Mouse (Mus musculus) heart, postnatal 4 days (tissue): ENCODE measurements around the gene Lat. TPM values are rescaled to one million over a fixed set of nuclear protein-coding genes. Genes with fewer than 3 reads are reported as not detected.
A peak's percentile ranks its signal among the peaks of the same experiment; 100 is the strongest.
"Not testable (repeated sequence)": the region's sequence is repeated elsewhere in the genome, so short reads cannot be mapped to it uniquely, and the experiment has no call there.

Source experiments
- DNase-seq: peaks from one replicate; pipeline ENCODE4 v3.0.0; 2021
- microRNA-seq, 2 experiments: library from miRNA; unstranded; fragments of <30 nt; microRNA quantifications; one replicate each; pipeline ENCODE4 v1.2.0; 2021 to 2022
- total RNA-seq, 2 experiments: library from RNA; stranded (reverse); gene quantifications; 2 replicates each; pipeline ENCODE4 v1.2.3; 2021

Gene Lat
- total RNA-seq, 2 experiments from 2014 or later: 1.1 to 1.4 TPM

DNA sequence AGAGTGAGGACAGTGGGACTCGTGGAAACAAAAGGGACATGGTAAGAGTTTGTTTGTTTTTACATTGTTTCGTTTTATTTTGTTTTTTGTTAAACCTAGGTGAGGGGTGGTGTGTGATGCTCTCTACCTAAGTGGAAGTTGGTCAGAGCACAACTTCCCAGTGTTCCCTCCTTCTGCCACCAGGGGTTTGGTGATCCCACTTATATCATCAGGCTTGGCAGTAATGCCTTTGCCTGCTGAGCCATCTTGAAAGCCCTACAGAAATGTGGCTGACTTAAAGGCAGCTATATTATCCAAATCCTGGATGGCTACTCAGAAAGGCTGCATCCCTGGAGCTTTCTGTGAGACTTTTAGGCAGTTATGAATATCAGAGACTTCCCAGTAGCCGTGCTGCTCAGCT is 36.7 kb downstream of the Lat start:
- DNase-seq: no peak

GRCm38 (mm10) chr7:126330693-126331092 is 38.7 kb downstream of the Lat start:
- DNase-seq: no peak

DNA sequence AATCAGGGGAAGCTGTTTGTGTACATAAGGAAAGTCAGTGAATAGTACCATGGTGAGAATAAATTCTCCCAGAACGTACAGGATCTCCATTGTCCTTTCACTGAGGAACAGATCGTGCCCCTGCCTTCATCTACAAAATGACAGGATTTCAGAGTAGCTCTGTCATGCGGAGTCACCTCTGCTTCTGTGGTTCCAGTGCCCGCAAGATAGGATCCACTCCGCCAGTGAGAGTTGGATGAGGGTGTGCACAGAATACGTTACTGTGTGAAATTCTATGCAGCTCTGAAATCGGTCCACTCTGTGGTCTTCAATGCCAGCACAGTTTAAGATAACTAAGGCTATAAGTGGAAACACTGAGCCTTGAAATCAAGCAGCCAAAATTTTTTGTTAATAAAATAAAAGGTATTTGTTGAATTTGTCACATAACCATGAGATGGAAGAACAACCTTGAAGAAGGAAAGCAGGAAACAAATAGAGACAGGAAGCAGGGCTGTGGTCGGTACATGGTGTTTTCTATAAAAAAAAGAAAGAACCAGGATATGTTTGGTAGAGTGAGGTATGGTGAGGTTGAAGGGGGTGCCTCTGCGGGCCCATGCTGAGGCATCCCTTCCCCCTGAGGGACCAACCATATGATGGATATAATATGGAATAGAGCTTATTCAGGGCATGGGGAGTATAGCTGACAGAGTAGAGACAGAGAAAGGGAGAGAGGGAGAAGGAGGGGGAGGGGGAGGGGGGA is 39.3 kb downstream of the Lat start:
- no peak for DNase-seq

DNA sequence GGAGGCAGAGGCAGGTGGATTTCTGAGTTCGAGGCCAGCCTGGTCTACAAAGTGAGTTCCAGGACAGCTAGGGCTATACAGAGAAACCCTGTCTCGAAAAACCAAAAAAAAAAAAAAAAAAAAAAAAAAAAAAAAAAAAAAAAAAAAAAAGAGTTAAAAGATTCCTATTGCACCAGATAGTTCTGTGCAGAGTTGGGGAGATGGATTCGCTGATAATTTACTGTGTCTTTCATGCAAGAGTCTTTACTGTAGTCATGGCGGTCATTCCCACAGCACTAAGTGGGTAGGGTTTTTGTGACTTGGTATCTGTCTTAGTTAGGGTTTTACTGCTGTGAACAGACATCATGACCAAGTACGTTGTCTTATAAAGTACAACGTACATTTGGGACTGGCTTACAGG is 40.5 kb downstream of the Lat start:
- DNase-seq: not testable (repeated sequence)

DNA sequence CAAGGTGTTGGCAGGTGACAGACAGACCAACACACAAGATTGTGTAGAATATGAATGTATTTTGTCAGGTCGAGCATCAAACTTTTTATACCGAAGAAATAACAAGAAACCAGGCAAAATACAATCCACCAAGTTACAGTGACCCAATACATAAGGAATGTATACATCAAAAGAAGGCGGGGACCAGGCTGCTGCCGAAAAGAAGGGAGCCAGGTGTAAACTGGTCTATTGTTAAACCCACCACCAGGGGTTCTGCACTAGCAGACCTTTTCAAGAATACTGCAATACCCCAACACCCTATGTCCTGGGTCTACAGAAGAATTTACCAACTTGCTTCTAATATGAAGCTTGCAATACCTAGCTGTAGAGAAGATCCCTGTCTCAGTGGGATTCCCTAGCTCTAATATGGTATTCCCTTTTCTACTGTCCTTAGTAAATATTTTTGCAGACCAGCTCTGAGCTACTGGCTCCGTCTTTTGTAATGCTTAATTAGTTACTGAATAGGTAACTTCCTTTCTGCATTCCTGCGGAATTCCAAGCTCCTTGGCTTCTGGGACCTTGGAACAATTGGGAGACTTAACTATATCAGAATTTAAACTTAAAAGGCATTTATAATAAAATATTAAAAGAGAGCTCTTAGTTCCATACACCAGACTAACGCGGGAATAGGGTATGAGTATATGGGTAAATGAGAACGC is 43.6 kb downstream of the Lat start:
- DNase-seq: not testable (repeated sequence)

DNA sequence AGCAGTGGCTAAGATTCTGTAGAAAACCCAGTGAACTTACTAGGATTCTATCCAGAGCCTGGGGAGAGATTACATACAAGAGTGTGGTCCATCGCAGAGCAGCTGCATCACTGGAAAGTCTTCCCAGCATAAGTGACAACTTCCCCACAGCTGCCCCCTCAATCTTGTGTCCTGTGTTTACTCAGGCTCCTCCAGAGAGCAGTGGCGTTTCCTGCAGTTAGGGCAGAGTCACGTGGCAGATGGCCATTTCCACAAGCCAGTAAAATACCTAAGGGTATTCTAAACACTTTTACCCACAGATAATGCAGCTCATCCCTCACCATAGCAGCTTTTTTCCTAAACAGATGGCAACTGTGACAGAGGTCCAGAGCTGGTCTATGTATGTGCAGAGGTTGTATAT is 44.6 kb downstream of the Lat start:
- no peak for DNase-seq

- DNase-seq: peak; percentile 87
These were observed 45.6 kb downstream of the Lat start for GRCm38 (mm10) chr7:126323729-126324128.

DNA sequence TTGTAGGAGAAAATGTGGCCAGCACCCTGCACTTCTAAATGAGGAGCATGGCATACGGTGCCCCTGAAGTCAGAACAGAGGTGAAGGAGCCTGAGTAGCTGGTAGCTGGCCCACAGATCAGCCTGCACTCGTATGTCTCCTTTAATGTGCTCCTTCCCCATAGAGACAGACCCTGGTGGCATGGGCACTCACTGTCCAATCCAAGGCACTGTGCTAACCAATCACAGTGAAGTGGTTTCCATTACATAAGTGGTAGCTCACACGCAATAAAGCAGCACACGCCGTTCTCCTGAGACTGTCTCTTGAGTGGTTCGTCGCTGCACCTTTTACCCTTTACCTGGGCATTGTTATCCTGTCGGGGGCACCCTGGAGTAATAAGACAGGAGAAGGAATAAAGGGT is 55.1 kb downstream of the Lat start:
- no peak for DNase-seq

Small RNA genes lying within 50 kb of the gene (microRNA-seq; reads per million reads assigned to microRNA genes)
- gene Mir7058: 0 reads per million in 2 experiments

Other genes starting within 250 kb of the Lat start
- 10 to 100 TPM; 48.9 to 50.3 TPM for gene Xpo6, start 169.1 kb downstream of the Lat start, total RNA-seq
- 10 to 100 TPM; 40.4 to 46.3 TPM for gene Sbk1, start 97.0 kb downstream of the Lat start, total RNA-seq
- 10 to 100 TPM; 36.8 to 37.3 TPM for gene Spns1, start 7.9 kb upstream of the Lat start, total RNA-seq
- gene Nfatc2ip, start 27.2 kb upstream of the Lat start, total RNA-seq: 10 to 100 TPM in 1 of 2 experiments, 1 to 10 TPM in 1; 7.5 to 10.1 TPM
- under 1 TPM; 0.45 to 0.72 TPM for gene Cd19, start 45.3 kb upstream of the Lat start, total RNA-seq
- gene Rabep2, start 59.2 kb upstream of the Lat start, total RNA-seq: 10 to 100 TPM; 11.8 to 15.0 TPM
- 1 to 10 TPM in 1 of 2 experiments, under 1 TPM in 1; 0.67 to 9.0 TPM for gene Atp2a1, start 93.5 kb upstream of the Lat start, total RNA-seq
- gene Sh2b1, start 105.9 kb upstream of the Lat start, total RNA-seq: 10 to 100 TPM; 47.1 to 51.4 TPM
- 100 to 1,000 TPM; 224 to 238 TPM for gene Tufm, start 117.8 kb upstream of the Lat start, total RNA-seq
- 10 to 100 TPM; 60.0 to 65.7 TPM for gene Atxn2l, start 133.9 kb upstream of the Lat start, total RNA-seq
- gene Eif3c, start 196.8 kb upstream of the Lat start, total RNA-seq: 100 to 1,000 TPM; 159 to 161 TPM
- under 1 TPM; 0.21 to 0.95 TPM for gene Apobr, start 215.4 kb upstream of the Lat start, total RNA-seq
- gene Cln3, start 216.2 kb upstream of the Lat start, total RNA-seq: 10 to 100 TPM; 13.4 to 14.0 TPM
- not detected for gene Il27, start 225.4 kb upstream of the Lat start, total RNA-seq